Comparison of ENCODE assay signal across 8 mouse cellular contexts in the genomic region with DNA sequence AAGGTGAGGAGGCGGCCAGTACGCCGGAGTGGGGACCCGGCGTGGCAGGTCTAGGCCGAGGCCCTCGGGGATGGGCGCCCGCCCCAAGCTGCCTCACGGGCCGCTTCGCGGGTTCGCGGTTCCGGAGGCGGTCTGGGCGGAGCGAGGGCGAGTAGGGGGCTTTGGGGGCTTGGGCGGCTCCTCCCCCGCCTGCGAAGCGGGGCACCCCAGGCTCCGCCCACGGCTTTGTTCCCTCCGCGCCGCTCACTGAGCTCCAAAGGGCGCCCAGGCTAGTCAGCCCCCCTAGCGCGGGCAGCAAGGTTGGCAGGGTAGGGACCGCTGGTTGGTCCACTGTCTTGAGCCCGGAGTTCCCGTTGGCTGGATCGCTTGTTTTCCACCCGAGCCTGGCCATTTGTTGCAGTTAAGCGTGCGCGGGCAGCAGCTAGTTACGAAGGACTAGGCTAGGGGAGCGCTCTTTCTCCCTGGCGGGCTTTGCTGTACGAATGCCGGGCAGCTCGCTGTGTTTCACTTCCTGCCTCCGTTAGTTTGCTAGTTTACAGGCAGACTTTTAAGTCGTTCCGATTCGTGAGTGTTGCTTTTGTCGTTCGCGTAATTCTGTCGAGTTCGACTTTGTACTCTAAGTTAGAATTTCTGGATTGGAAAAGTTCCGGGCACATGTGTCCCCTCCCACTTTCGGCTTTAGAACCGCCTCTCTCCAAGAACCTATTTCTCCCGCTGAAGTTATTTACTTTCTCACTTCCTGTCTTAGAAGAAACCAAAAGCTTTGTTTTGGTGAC. TPM values are rescaled to one million over a fixed set of nuclear protein-coding genes. Genes with fewer than 3 reads are reported as not detected.
A peak's percentile ranks its signal among the peaks of the same experiment; 100 is the strongest.
DNase-seq lines count a peak whose midpoint lies in the region; ATAC-seq and TF ChIP-seq lines count a peak whose summit lies in the region.

No protein-coding gene starts in this region.

- under 1% methylated on average over 59 of the region's 59 CpGs for WGBS in liver, adult 2 months
- under 1% methylated on average over 57 of the region's 59 CpGs for WGBS in midbrain, postnatal 0 days
- WGBS in stomach, postnatal 0 days = under 1% methylated on average over 56 of the region's 59 CpGs

- peak overlapping the region; percentile 98 for H3K27ac ChIP-seq in liver, adult 2 months (replicated peaks; ENCODE audit: insufficient read depth, low read depth, low read length)
- peak overlapping the region; percentile 95 for H3K27ac ChIP-seq in midbrain, postnatal 0 days (ENCODE audit: low read depth, low read length)
- H3K27ac ChIP-seq in stomach, postnatal 0 days (replicated peaks) = peak overlapping the region; percentile 99

- peak; percentile 60 for ATAC-seq in granulocyte monocyte progenitor cell, adult 5-6 weeks (replicated peaks; ENCODE audit: poor library complexity, severe bottlenecking)
- ATAC-seq in midbrain, postnatal 0 days (ENCODE audit: low FRiP score) = peak; percentile 93
- ATAC-seq in stomach, postnatal 0 days (ENCODE audit: low FRiP score, low TSS enrichment) = peak; percentile 86

- H3K36me3 ChIP-seq in liver, adult 2 months (ENCODE audit: control insufficient read depth, insufficient read depth, low read length) = no peaks in the 10 kb centered on the region
- H3K36me3 ChIP-seq in midbrain, postnatal 0 days (ENCODE audit: insufficient read depth, low read length) = no peaks in the 10 kb centered on the region
- H3K36me3 ChIP-seq in stomach, postnatal 0 days (ENCODE audit: control insufficient read depth, insufficient read depth, low read length) = no peaks in the 10 kb centered on the region

- no peaks in the 10 kb centered on the region for H3K27me3 ChIP-seq in liver, adult 2 months (ENCODE audit: control insufficient read depth, insufficient read depth, low read length)
- no peaks in the 10 kb centered on the region for H3K27me3 ChIP-seq in midbrain, postnatal 0 days (ENCODE audit: insufficient read depth, low read length)
- H3K27me3 ChIP-seq in stomach, postnatal 0 days (ENCODE audit: control insufficient read depth, insufficient read depth, low read length) = no peaks in the 10 kb centered on the region

- no peak for TF ChIP-seq CTCF in liver, adult 2 months (IDR thresholded peaks at IDR 0.05; ENCODE audit: low read depth, low read length)
- 0 out of 2 replicates have a peak, but pooled peaks have one; percentile 18 for TF ChIP-seq CTCF in midbrain, postnatal 0 days (IDR thresholded peaks at IDR 0.05)
- no peak for TF ChIP-seq CTCF in stomach, postnatal 0 days (IDR thresholded peaks at IDR 0.05; ENCODE audit: low read depth)

- no peaks in the 10 kb centered on the region for H3K9me3 ChIP-seq in midbrain, postnatal 0 days (ENCODE audit: low read length)
- H3K9me3 ChIP-seq in stomach, postnatal 0 days (ENCODE audit: control insufficient read depth, low read length) = no peaks in the 10 kb centered on the region

- peak overlapping the region; percentile 85 for H3K4me3 ChIP-seq in liver, adult 2 months (ENCODE audit: insufficient read depth, low read depth, low read length)
- H3K4me3 ChIP-seq in midbrain, postnatal 0 days (ENCODE audit: low read depth, low read length) = peak overlapping the region; percentile 98
- peak overlapping the region; percentile 90 for H3K4me3 ChIP-seq in stomach, postnatal 0 days (ENCODE audit: low read depth, low read length)

- H3K4me2 ChIP-seq in midbrain, postnatal 0 days (ENCODE audit: low read depth, low read length, poor library complexity, severe bottlenecking) = peak overlapping the region; percentile 67
- peak overlapping the region; percentile 74 for H3K4me2 ChIP-seq in stomach, postnatal 0 days (replicated peaks; ENCODE audit: low read depth)

- H3K79me2 ChIP-seq in liver, adult 2 months (ENCODE audit: control insufficient read depth, insufficient read depth, low read length) = peaks cover 10% of the 10 kb centered on the region; the same call in 1 of the 2 replicates

- H3K4me1 ChIP-seq in liver, adult 2 months (ENCODE audit: control insufficient read depth, insufficient read depth, low read length) = peaks cover 10% of the 10 kb centered on the region
- peaks cover 8% of the 10 kb centered on the region; the same call in 1 of the 2 replicates for H3K4me1 ChIP-seq in midbrain, postnatal 0 days (ENCODE audit: insufficient read depth, low read length)
- no peaks in the 10 kb centered on the region for H3K4me1 ChIP-seq in stomach, postnatal 0 days (replicated peaks; ENCODE audit: control insufficient read depth, insufficient read depth)

- no peak for TF ChIP-seq POLR2A in liver, adult 2 months (IDR thresholded peaks at IDR 0.05; ENCODE audit: extremely low read depth, insufficient read depth, low read length)

- peak overlapping the region; percentile 90 for H3K9ac ChIP-seq in liver, adult 2 months (ENCODE audit: low read depth, low read length)
- H3K9ac ChIP-seq in midbrain, postnatal 0 days (replicated peaks; ENCODE audit: low read length, poor library complexity, severe bottlenecking) = peak overlapping the region; percentile 93
- peak overlapping the region; percentile 93 for H3K9ac ChIP-seq in stomach, postnatal 0 days (ENCODE audit: low read length)

- peak; percentile 61 for DNase-seq in right cerebral cortex, adult 18-20 months
- no peak for DNase-seq in right cerebral cortex, postnatal 25 days
- peak; percentile 87 for DNase-seq in embryo, embryonic 11.5 days (ENCODE audit: low read depth, low spot score)
- peak; percentile 76 for DNase-seq in kidney, adult 18-20 months
- peak; percentile 93 for DNase-seq in liver, adult 2 months (ENCODE audit: extremely low read depth, low read depth, low spot score)
- DNase-seq in midbrain, postnatal 0 days (ENCODE audit: low spot score) = peak; percentile 88
- peak; percentile 82 for DNase-seq in stomach, postnatal 0 days (ENCODE audit: low spot score)

- TF ChIP-seq EP300 in stomach, postnatal 0 days (optimal IDR thresholded peaks at IDR 0.05) = no peak

RNA-seq across cellular contexts. Expression of a gene that starts 0.6 kb away (rescaled TPM):
- total RNA-seq in granulocyte monocyte progenitor cell, adult 5-6 weeks (2014; fragmentation: Nextera tagmentation) = 65.4 and 71.1 TPM in 2 replicates
- total RNA-seq in granulocyte monocyte progenitor cell, adult 5-6 weeks (2017) = 137 and 164 TPM in 2 replicates
- total RNA-seq in liver, adult 2 months (2014; rRNA removed) = 35.8 and 57.9 TPM in 2 replicates
- polyA plus RNA-seq in liver, adult 2 months (2012; rRNA removed) = 13.5 and 14.5 TPM in 2 replicates
- total RNA-seq in midbrain, postnatal 0 days (2014; rRNA removed) = 55.6 and 63.2 TPM in 2 replicates
- polyA plus RNA-seq in midbrain, postnatal 0 days (2015; fragmentation: Nextera tagmentation; extraction: Ambion mirVana) = 61.5 and 67.0 TPM in 2 replicates
- polyA plus RNA-seq in stomach, postnatal 0 days (2015; fragmentation: Nextera tagmentation; extraction: Ambion mirVana) = 37.7 and 37.8 TPM in 2 replicates
